7 mouse cellular contexts compared by ENCODE assay signal in genomic region chr5:30666391-30667195, GRCm38 (mm10). TPM values are rescaled to one million over a fixed set of nuclear protein-coding genes. Genes with fewer than 3 reads are reported as not detected.
DNase-seq lines count a peak whose midpoint lies in the region; ATAC-seq lines count a peak whose summit lies in the region.

TSS of gene Cenpa (plus strand) at chr5:30666777.

- H3K4me3 ChIP-seq in embryonic facial prominence, embryonic 11.5 days (ENCODE audit: low read depth, low read length), result peak within 1 kb of the TSS; percentile 85
- H3K4me3 ChIP-seq in limb, embryonic 10.5 days, result peak within 1 kb of the TSS; percentile 87
- peak within 1 kb of the TSS; percentile 67 for H3K4me3 ChIP-seq in midbrain, embryonic 13.5 days (replicated peaks)

- H3K36me3 ChIP-seq in embryonic facial prominence, embryonic 11.5 days (replicated peaks; ENCODE audit: control insufficient read depth, insufficient read depth, low read depth, low read length), result peaks cover 3% of the 10 kb centered on the region
- H3K36me3 ChIP-seq in limb, embryonic 10.5 days, result peaks cover 39% of the 10 kb centered on the region
- H3K36me3 ChIP-seq in midbrain, embryonic 13.5 days, result peaks cover 3% of the 10 kb centered on the region; the same call in 1 of the 2 replicates

- H3K9me3 ChIP-seq in embryonic facial prominence, embryonic 11.5 days (replicated peaks; ENCODE audit: control insufficient read depth, low read length), result no peaks in the 10 kb centered on the region
- no peaks in the 10 kb centered on the region for H3K9me3 ChIP-seq in limb, embryonic 10.5 days (replicated peaks)
- no peaks in the 10 kb centered on the region for H3K9me3 ChIP-seq in midbrain, embryonic 13.5 days

- peak; percentile 93 for DNase-seq in adrenal gland, postnatal 14 days
- DNase-seq in embryonic facial prominence, embryonic 11.5 days (ENCODE audit: low spot score), result peak; percentile 96
- peak; percentile 95 for DNase-seq in kidney, adult 11 months
- peak; percentile 87 for DNase-seq in limb, embryonic 10.5 days (ENCODE audit: low spot score)
- peak; percentile 76 for DNase-seq in spleen, adult 12 weeks (ENCODE audit: low spot score)

- peak within 1 kb of the TSS; percentile 94 for H3K9ac ChIP-seq in embryonic facial prominence, embryonic 11.5 days (replicated peaks; ENCODE audit: low read length)
- H3K9ac ChIP-seq in midbrain, embryonic 13.5 days (replicated peaks), result peak within 1 kb of the TSS; percentile 83

- ATAC-seq in embryonic facial prominence, embryonic 11.5 days (replicated peaks; ENCODE audit: insufficient number of reproducible peaks, low FRiP score, low TSS enrichment, low read depth), result peak; percentile 95
- ATAC-seq in granulocyte monocyte progenitor cell, adult 5-6 weeks (replicated peaks; ENCODE audit: poor library complexity, severe bottlenecking), result peak; percentile 97
- peak; percentile 96 for ATAC-seq in midbrain, embryonic 13.5 days

- peak within 1 kb of the TSS; percentile 53 for H3K4me2 ChIP-seq in embryonic facial prominence, embryonic 11.5 days (ENCODE audit: low read depth, low read length)
- H3K4me2 ChIP-seq in midbrain, embryonic 13.5 days (replicated peaks), result peak within 1 kb of the TSS; percentile 88

- peak within 1 kb of the TSS; percentile 88 for H3K27ac ChIP-seq in embryonic facial prominence, embryonic 11.5 days (replicated peaks; ENCODE audit: low read depth, low read length)
- peak within 1 kb of the TSS; percentile 97 for H3K27ac ChIP-seq in limb, embryonic 10.5 days
- 0 out of 2 replicates have a peak within 1 kb of the TSS, but pooled peaks have one; percentile 45 for H3K27ac ChIP-seq in midbrain, embryonic 13.5 days

- H3K4me1 ChIP-seq in embryonic facial prominence, embryonic 11.5 days (ENCODE audit: control insufficient read depth, insufficient read depth, low read length), result no peaks in the 10 kb centered on the region
- peaks cover 20% of the 10 kb centered on the region for H3K4me1 ChIP-seq in limb, embryonic 10.5 days
- H3K4me1 ChIP-seq in midbrain, embryonic 13.5 days (replicated peaks), result peaks cover 24% of the 10 kb centered on the region

- under 1% methylated on average over 40 of the region's 40 CpGs for WGBS in embryonic facial prominence, embryonic 11.5 days
- WGBS in limb, embryonic 10.5 days, result 1% methylated on average over 40 of the region's 40 CpGs
- WGBS in midbrain, embryonic 13.5 days, result under 1% methylated on average over 40 of the region's 40 CpGs

- no peaks in the 10 kb centered on the region for H3K27me3 ChIP-seq in embryonic facial prominence, embryonic 11.5 days (ENCODE audit: control insufficient read depth, insufficient read depth, low read length)
- no peaks in the 10 kb centered on the region for H3K27me3 ChIP-seq in limb, embryonic 10.5 days (ENCODE audit: low read depth, poor library complexity, severe bottlenecking)
- no peaks in the 10 kb centered on the region for H3K27me3 ChIP-seq in midbrain, embryonic 13.5 days

RNA-seq across cellular contexts. Expression of gene Cenpa, which starts in this region (rescaled TPM):
- total RNA-seq in adrenal gland, postnatal 14 days (2021), result 39.0 and 39.1 TPM in 2 replicates
- 435 and 450 TPM in 2 replicates for polyA plus RNA-seq in embryonic facial prominence, embryonic 11.5 days (2014; fragmentation: Nextera tagmentation; extraction: Ambion mirVana)
- total RNA-seq in granulocyte monocyte progenitor cell, adult 5-6 weeks (2014; fragmentation: Nextera tagmentation), result 78.6 and 110 TPM in 2 replicates
- total RNA-seq in granulocyte monocyte progenitor cell, adult 5-6 weeks (2017), result 84.8 and 124 TPM in 2 replicates
- 508 and 523 TPM in 2 replicates for polyA plus RNA-seq in limb, embryonic 10.5 days (2016; fragmentation: Nextera tagmentation; extraction: Ambion mirVana)
- polyA plus RNA-seq in midbrain, embryonic 13.5 days (2015; fragmentation: Nextera tagmentation; extraction: Ambion mirVana), result 120 and 122 TPM in 2 replicates

Comparison
In these comparisons a context has a peak if more than half of its experiments do, and no peak if none do; other contexts are left out.
1. Peak in every context shown above with its lines: DNase-seq, ATAC-seq, H3K4me3 ChIP-seq and H3K27ac ChIP-seq.
2. H3K27ac ChIP-seq: peak in every context shown above with its lines; median percentile 97 in limb, embryonic 10.5 days; 88 in embryonic facial prominence, embryonic 11.5 days; 45 in midbrain, embryonic 13.5 days.